Mouse (Mus musculus): ENCODE measurements at regions not wholly inside any gene's neighbourhood (a gene's known extent, or its start where the extent isn't known, plus 50 kb on each side); places are given as distances from the start of the nearest gene placed in this dataset.

DNA sequence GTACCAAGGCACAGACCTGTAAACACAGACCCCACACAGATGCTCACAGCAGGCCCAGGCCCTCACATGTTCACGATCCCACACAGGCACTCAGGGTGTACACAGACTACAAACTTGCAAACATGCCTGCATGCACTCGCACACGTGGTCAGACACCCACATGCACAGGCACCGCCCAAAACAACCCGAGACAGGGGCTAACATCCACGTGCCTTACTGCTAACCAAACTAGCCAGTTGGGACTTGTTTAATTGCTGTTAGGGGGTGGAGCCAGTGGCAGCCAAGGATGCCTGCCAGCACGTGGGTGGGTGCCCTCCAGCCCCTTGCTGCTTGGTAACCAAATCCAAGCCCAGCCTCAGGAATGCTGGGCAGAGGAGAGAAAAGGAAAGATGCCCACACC is 116.6 kb upstream of the Ccnd1 start:
- no peak for TF ChIP-seq MYOD1 (IDR thresholded peaks at IDR 0.05; ENCODE audit: control insufficient read depth in 1 of 3, insufficient read length in 2 of 3, low read depth in 2 of 3)
- TF ChIP-seq POLR2A (IDR thresholded peaks at IDR 0.05; ENCODE audit: insufficient read length, low read depth), result no peak
- TF ChIP-seq MYOG (IDR thresholded peaks at IDR 0.05; ENCODE audit: control insufficient read depth in 1 of 3, insufficient read depth in 1 of 3, insufficient read length in 2 of 3, low read depth in 2 of 3), result no peak
- no peak for TF ChIP-seq E2F4 (IDR thresholded peaks at IDR 0.05; ENCODE audit: insufficient read depth)
- TF ChIP-seq TCF12 (IDR thresholded peaks at IDR 0.05; ENCODE audit: insufficient read depth, poor library complexity, severe bottlenecking), result no peak
- TF ChIP-seq SRF (IDR thresholded peaks at IDR 0.05; ENCODE audit: control insufficient read depth, insufficient read length, low read depth), result no peak
- no peak for TF ChIP-seq POLR2AphosphoS2 (IDR thresholded peaks at IDR 0.05; ENCODE audit: insufficient read length, low read depth)
- peak; percentile 42 for TF ChIP-seq USF1 (IDR thresholded peaks at IDR 0.05; ENCODE audit: low read depth)

All from myocyte (in vitro differentiated cells).